Mouse (Mus musculus) layer of hippocampus, adult 2 months (tissue): ENCODE data around the gene Gpsm3. TPM values are rescaled to one million over a fixed set of nuclear protein-coding genes. Genes with fewer than 3 reads are reported as not detected.

Experiments
- DNase-seq, 2 experiments: peaks; one replicate each; pipeline ENCODE4 v3.0.0; 2022; ENCODE audit warnings: low spot score in 2 of 2
- H3K27ac ChIP-seq: fragments of 200-600 bp; 2 replicates; pipeline ENCODE4 v1.8.1; 2022
- H3K4me3 ChIP-seq: fragments of 200-600 bp; 2 replicates; pipeline ENCODE4 v1.8.1; 2022; ENCODE audit warnings: mild to moderate bottlenecking
- CTCF ChIP-seq: fragments of 200-600 bp; conservative IDR thresholded peaks from 2 replicates; pipeline ENCODE4 v1.8.1; 2022; ENCODE audit warnings: antibody characterized with exemption, mild to moderate bottlenecking, moderate library complexity
- total RNA-seq, 2 experiments: library from RNA; stranded (reverse); gene quantifications; 2 replicates each; pipeline ENCODE4 v1.2.3; 2021

The Gpsm3 gene
- total RNA-seq, 2 experiments from 2014 or later: 2.4 to 2.5 TPM

DNA sequence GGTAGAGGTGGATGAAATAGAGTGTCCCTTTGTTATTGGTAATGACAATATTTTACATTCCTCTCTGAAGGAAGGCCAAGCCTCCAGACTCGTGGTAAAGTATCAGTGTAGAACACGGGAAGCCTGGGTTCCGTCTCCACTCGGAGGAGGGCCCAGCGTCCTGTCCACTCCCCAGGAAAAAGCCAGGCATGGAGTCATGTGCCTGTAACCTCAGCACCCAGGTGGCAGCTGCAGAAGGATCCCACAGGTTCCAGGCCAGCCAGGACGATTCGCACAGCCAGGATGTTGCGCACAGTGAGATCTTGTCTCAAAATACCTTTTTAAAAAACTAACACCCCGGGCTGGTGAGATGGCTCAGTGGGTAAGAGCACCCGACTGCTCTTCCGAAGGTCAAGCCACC lies 26.3 kb upstream of the Gpsm3 start:
- no peak for TF ChIP-seq CTCF
- H3K4me3 ChIP-seq: no peak overlapping the region
- no peak for DNase-seq
- no peak overlapping the region for H3K27ac ChIP-seq

- no peak for DNase-seq
- TF ChIP-seq CTCF: no peak
- Histone ChIP-seq H3K4me3 (peak within 1 kb of the TSS; percentile 36), H3K27ac (peak within 1 kb of the TSS; percentile 80)
Observed at GRCm38 (mm10) chr17:34564003-34564421, 25.6 kb upstream of the Gpsm3 start, which contains the start of gene Notch4. Notch4 (plus strand) TSS chr17:34564268.

DNA sequence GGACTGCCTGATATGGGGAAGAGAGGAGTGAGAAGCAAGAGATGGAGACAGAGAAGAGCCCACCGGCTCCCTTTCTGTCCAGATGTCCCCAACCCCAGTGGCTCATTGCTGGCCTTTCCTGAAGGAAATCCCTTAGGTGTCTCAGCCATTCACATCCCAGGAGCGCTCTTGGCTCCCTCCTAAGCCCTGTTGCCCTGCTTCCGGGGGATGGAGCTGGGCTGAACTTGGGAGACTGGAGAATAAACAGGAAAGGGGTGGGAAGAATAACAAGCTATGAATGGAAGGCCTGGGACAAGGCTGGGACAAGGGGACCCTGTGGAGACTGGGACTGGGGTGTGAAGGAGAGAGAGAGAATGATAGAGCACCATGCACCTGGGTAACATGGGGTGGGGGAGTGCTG lies 24.8 kb upstream of the Gpsm3 start:
- Histone ChIP-seq H3K27ac (peak overlapping the region; percentile 80), H3K4me3 (peak overlapping the region; percentile 36)
- no peak for DNase-seq
- TF ChIP-seq CTCF: no peak

DNA sequence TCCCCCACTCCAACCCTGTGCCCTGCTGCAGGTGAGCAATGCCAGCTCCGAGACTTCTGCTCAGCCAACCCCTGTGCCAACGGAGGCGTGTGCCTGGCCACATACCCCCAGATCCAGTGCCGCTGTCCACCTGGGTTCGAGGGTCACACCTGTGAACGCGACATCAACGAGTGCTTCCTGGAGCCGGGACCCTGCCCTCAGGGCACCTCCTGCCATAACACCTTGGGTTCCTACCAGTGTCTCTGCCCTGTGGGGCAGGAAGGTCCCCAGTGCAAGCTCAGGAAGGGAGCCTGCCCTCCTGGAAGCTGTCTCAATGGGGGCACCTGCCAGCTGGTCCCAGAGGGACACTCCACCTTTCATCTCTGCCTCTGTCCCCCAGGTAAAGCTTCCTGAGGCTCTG lies 22.3 kb upstream of the Gpsm3 start:
- TF ChIP-seq CTCF: no peak
- no peak for DNase-seq
- Histone ChIP-seq H3K27ac (no peak overlapping the region), H3K4me3 (no peak overlapping the region)

- no peak overlapping the region for H3K27ac ChIP-seq
- no peak for TF ChIP-seq CTCF
- no peak for DNase-seq
- no peak overlapping the region for H3K4me3 ChIP-seq
Observed at GRCm38 (mm10) chr17:34568421-34568820, 21.2 kb upstream of the Gpsm3 start.

- DNase-seq: no peak
- no peak overlapping the region for H3K4me3 ChIP-seq
- TF ChIP-seq CTCF: no peak
- no peak overlapping the region for H3K27ac ChIP-seq
Observed at GRCm38 (mm10) chr17:34569919-34570318, 19.7 kb upstream of the Gpsm3 start.

- no peak for DNase-seq
- H3K27ac ChIP-seq: no peak overlapping the region
- H3K4me3 ChIP-seq: no peak overlapping the region
- peak; percentile 68 for TF ChIP-seq CTCF
Observed at GRCm38 (mm10) chr17:34571875-34572274, 17.7 kb upstream of the Gpsm3 start.

GRCm38 (mm10) chr17:34572361-34572760 lies 17.2 kb upstream of the Gpsm3 start:
- Histone ChIP-seq H3K27ac (no peak overlapping the region), H3K4me3 (no peak overlapping the region)
- DNase-seq: no peak
- no peak for TF ChIP-seq CTCF

DNA sequence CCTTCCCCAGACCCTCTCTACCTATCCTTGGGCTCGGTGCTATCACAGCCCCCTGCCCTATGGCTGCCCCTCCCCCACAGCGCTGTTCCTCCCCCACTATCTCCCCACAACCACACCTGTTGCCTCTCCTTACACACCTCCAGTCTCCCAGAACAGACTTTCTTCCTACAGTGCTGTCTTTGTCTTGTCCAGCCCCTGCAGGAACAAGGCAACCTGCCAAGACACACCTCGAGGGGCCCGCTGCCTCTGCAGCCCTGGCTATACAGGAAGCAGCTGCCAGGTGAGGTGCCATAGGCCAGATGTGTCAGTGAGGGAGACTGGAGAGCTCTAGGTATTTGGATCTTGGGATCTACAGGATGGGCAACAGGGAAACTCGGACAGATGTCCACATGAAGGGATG lies 13.0 kb upstream of the Gpsm3 start:
- no peak for TF ChIP-seq CTCF
- no peak overlapping the region for H3K27ac ChIP-seq
- no peak overlapping the region for H3K4me3 ChIP-seq
- DNase-seq: no peak

DNA sequence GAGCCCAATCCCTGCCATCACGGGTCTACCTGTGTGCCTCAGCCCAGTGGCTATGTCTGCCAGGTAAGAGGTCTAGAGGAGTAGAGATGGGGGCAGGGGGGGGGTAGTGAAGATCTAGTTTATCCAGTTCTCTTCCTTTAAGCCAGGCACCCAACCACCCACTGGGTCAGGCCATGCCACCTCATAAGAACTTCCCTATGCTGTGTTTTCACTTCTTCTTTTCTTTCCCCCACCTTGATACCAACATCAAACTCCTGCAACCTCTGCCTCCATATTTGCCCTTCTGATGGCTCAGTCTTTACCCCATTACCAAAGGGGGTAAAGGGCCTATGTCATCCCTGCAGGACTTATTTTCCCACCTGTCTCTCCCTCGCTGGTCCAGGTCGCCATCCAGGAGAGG lies 11.5 kb upstream of the Gpsm3 start:
- Histone ChIP-seq H3K4me3 (no peak overlapping the region), H3K27ac (no peak overlapping the region)
- DNase-seq: no peak
- no peak for TF ChIP-seq CTCF

- Histone ChIP-seq H3K27ac (no peak overlapping the region), H3K4me3 (no peak overlapping the region)
- TF ChIP-seq CTCF: no peak
- no peak for DNase-seq
Observed at GRCm38 (mm10) chr17:34582528-34582927, 7.1 kb upstream of the Gpsm3 start.

DNA sequence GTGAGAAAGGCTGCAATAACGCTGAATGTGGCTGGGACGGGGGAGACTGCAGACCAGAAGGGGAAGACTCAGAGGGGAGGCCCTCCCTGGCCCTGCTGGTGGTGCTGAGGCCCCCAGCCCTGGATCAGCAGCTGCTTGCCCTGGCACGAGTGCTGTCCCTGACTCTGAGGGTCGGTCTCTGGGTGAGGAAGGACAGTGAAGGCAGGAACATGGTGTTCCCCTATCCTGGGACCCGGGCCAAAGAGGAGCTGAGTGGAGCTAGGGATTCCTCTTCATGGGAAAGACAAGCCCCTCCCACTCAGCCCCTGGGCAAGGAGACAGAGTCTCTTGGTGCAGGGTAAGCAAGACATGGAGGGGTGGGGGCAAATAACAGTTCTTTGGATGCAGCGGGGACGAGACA lies 6.2 kb upstream of the Gpsm3 start:
- no peak overlapping the region for H3K27ac ChIP-seq
- no peak for TF ChIP-seq CTCF
- no peak overlapping the region for H3K4me3 ChIP-seq
- no peak for DNase-seq

DNA sequence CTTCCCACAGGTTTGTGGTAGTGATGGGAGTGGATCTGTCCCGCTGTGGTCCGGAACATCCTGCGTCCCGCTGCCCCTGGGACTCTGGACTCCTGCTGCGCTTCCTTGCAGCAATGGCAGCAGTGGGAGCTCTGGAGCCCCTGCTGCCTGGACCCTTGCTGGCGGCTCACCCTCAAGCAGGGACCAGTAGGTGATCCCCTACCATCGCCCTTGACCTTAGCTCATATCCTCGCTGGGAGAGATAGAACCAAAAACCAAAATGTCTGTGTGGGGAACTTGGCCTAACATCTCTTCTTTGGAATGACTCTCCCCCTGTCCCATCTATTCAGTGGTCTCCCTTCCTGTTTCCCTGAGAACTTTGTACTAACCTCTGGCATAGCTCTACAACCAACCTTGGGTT lies 5.8 kb upstream of the Gpsm3 start:
- Histone ChIP-seq H3K27ac (no peak overlapping the region), H3K4me3 (no peak overlapping the region)
- no peak for TF ChIP-seq CTCF
- no peak for DNase-seq

DNA sequence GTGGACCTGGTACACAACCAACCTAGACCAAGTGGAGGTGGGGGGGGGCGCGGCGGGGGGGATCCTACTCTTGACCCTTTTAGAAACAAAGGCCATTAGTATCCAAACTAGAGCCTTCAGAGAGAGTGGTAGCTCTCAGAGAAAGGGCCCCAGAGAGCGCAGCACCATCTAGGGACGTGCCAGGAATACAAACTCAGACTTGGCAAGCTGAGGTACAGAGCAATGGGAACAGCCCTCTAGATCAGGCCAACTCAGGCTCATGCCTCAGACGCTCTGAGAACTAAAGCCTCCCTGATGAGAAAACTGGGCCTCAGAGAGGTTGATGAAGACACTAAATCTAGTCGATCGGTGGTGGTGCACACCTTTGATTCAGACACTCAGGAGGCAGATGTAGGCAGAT lies 4.5 kb upstream of the Gpsm3 start:
- no peak for TF ChIP-seq CTCF
- H3K27ac ChIP-seq: peak overlapping the region; percentile 97; the same call in 1 of the 2 replicates
- no peak for DNase-seq
- no peak overlapping the region for H3K4me3 ChIP-seq
